Mouse (Mus musculus): ENCODE measurements around the gene B4galt4. TPM values are rescaled to one million over a fixed set of nuclear protein-coding genes. Genes with fewer than 3 reads are reported as not detected.

Gene B4galt4
- polyA plus RNA-seq, 1 experiment from 2014 or later, result 4.7 TPM

GRCm38 (mm10) chr16:38760239-38760638 lies 18.2 kb downstream of the B4galt4 start:
- H3K9ac ChIP-seq, result no peak overlapping the region
- no peak overlapping the region for H3K27ac ChIP-seq
- H3K4me3 ChIP-seq, result no peak overlapping the region
- no peaks in the 10 kb centered on the region for H3K9me3 ChIP-seq (replicated peaks)
- no peak overlapping the region for H3K4me2 ChIP-seq
- no peak for ATAC-seq
- H3K36me3 ChIP-seq, result 0 out of 2 replicates have a peak, but pooled peaks cover 2% of the 10 kb centered on the region
- peaks cover 28% of the 10 kb centered on the region for H3K4me1 ChIP-seq
- peaks cover 52% of the 10 kb centered on the region for H3K27me3 ChIP-seq (replicated peaks)
- 72% methylated on average over 5 of the region's 5 CpGs for WGBS (ENCODE audit: insufficient replicate concordance)

- H3K27me3 ChIP-seq (replicated peaks), result peaks cover 52% of the 10 kb centered on the region
- H3K4me1 ChIP-seq, result peaks cover 23% of the 10 kb centered on the region
- 0 out of 2 replicates have a peak, but pooled peaks cover 2% of the 10 kb centered on the region for H3K36me3 ChIP-seq
- H3K4me3 ChIP-seq, result no peak overlapping the region
- no peaks in the 10 kb centered on the region for H3K9me3 ChIP-seq (replicated peaks)
- H3K4me2 ChIP-seq, result no peak overlapping the region
- WGBS (ENCODE audit: insufficient replicate concordance), result 40% methylated on average over 6 of the region's 6 CpGs
- no peak overlapping the region for H3K9ac ChIP-seq
- H3K27ac ChIP-seq, result no peak overlapping the region
- ATAC-seq, result no peak
Measured at GRCm38 (mm10) chr16:38760834-38761375, 18.8 kb downstream of the B4galt4 start.

DNA sequence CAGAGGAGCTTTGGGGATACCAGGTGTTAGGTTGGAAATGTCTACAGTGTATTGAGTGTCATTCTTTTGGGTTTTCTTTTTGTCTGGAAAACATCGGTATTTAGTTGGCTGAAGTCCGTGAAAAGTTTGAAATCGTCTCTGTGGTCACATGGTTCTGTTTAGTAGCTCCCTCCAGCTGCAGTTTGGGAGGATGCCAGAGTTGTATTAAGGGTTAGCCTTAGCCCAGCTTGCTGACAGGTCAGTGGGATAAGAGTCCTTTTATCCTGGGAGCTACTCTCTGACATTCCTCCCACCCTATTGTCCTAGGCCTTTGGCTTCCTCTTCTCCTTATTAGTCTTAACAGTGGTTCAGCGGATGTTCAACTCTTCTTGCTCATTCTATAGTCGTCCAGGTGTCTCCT lies 19.9 kb downstream of the B4galt4 start:
- no peak overlapping the region for H3K4me2 ChIP-seq
- no peak for ATAC-seq
- no peak overlapping the region for H3K4me3 ChIP-seq
- no peak overlapping the region for H3K27ac ChIP-seq
- H3K36me3 ChIP-seq, result 0 out of 2 replicates have a peak, but pooled peaks cover 2% of the 10 kb centered on the region
- H3K4me1 ChIP-seq, result peaks cover 14% of the 10 kb centered on the region
- peaks cover 49% of the 10 kb centered on the region for H3K27me3 ChIP-seq (replicated peaks)
- no peak overlapping the region for H3K9ac ChIP-seq
- 75% methylated on average over 5 of the region's 5 CpGs for WGBS (ENCODE audit: insufficient replicate concordance)
- no peaks in the 10 kb centered on the region for H3K9me3 ChIP-seq (replicated peaks)

- H3K9ac ChIP-seq, result no peak overlapping the region
- peaks cover 11% of the 10 kb centered on the region; the same call in 1 of the 2 replicates for H3K4me1 ChIP-seq
- H3K27me3 ChIP-seq (replicated peaks), result peaks cover 47% of the 10 kb centered on the region
- 0 out of 2 replicates have a peak, but pooled peaks cover 2% of the 10 kb centered on the region for H3K36me3 ChIP-seq
- H3K4me3 ChIP-seq, result no peak overlapping the region
- ATAC-seq, result no peak
- H3K27ac ChIP-seq, result no peak overlapping the region
- no peaks in the 10 kb centered on the region for H3K9me3 ChIP-seq (replicated peaks)
- 74% methylated on average over 8 of the region's 8 CpGs for WGBS (ENCODE audit: insufficient replicate concordance)
- no peak overlapping the region for H3K4me2 ChIP-seq
Measured at GRCm38 (mm10) chr16:38762401-38762800, 20.3 kb downstream of the B4galt4 start.

- no peaks in the 10 kb centered on the region for H3K9me3 ChIP-seq (replicated peaks)
Measured at GRCm38 (mm10) chr16:38763508-38763907, 21.4 kb downstream of the B4galt4 start.

DNA sequence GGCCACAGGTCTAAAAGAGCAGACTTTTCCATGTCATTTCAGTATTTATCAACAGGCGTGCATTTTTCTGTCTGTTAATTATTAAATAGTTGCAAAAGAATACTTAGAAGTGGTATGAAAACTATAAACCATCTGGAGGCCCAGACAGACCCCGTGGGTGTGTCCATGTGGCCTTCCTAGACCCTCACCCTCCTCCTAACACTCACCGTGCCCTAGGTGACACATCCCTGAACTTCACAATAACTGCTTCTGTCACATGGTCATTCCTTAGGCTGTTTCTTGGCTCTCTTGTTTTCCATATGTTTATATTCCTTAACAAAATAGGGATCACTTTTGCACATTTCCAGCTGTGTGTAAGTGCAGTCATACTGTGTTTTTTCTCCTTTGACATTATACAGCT lies 24.6 kb downstream of the B4galt4 start:
- Histone ChIP-seq H3K4me1 (no peaks in the 10 kb centered on the region), H3K36me3 (peaks cover 4% of the 10 kb centered on the region; the same call in 1 of the 2 replicates), H3K9me3 (replicated peaks) (no peaks in the 10 kb centered on the region), H3K4me2 (no peak overlapping the region), H3K27ac (no peak overlapping the region), H3K4me3 (no peak overlapping the region), H3K9ac (no peak overlapping the region), H3K27me3 (replicated peaks) (peaks cover 26% of the 10 kb centered on the region)
- no peak for ATAC-seq
- 51% methylated on average over 3 of the region's 3 CpGs for WGBS (ENCODE audit: insufficient replicate concordance)

More at GRCm38 (mm10) chr16:38763508-38763907, 21.4 kb downstream of the B4galt4 start:
- Histone ChIP-seq H3K4me2 (no peak overlapping the region), H3K27ac (no peak overlapping the region), H3K4me1 (peaks cover 5% of the 10 kb centered on the region; the same call in 1 of the 2 replicates), H3K36me3 (peaks cover 6% of the 10 kb centered on the region; the same call in 1 of the 2 replicates), H3K4me3 (no peak overlapping the region), H3K27me3 (replicated peaks) (peaks cover 36% of the 10 kb centered on the region), H3K9ac (no peak overlapping the region)
- ATAC-seq, result no peak
- 32% methylated on average over 4 of the region's 4 CpGs for WGBS (ENCODE audit: insufficient replicate concordance)

GRCm38 (mm10) chr16:38767761-38768160 lies 25.7 kb downstream of the B4galt4 start:
- Histone ChIP-seq H3K4me2 (no peak overlapping the region), H3K9me3 (replicated peaks) (no peaks in the 10 kb centered on the region), H3K9ac (no peak overlapping the region), H3K4me3 (no peak overlapping the region), H3K27ac (no peak overlapping the region), H3K4me1 (no peaks in the 10 kb centered on the region), H3K27me3 (replicated peaks) (peaks cover 32% of the 10 kb centered on the region), H3K36me3 (peaks cover 4% of the 10 kb centered on the region; the same call in 1 of the 2 replicates)
- no peak for ATAC-seq
- WGBS (ENCODE audit: insufficient replicate concordance), result 75% methylated on average over 8 of the region's 8 CpGs

- Histone ChIP-seq H3K36me3 (peaks cover 4% of the 10 kb centered on the region; the same call in 1 of the 2 replicates), H3K9ac (no peak overlapping the region), H3K9me3 (replicated peaks) (no peaks in the 10 kb centered on the region), H3K4me3 (no peak overlapping the region), H3K27ac (no peak overlapping the region), H3K4me2 (no peak overlapping the region), H3K27me3 (replicated peaks) (peaks cover 31% of the 10 kb centered on the region), H3K4me1 (no peaks in the 10 kb centered on the region)
- no peak for ATAC-seq
- 82% methylated on average over 8 of the region's 8 CpGs for WGBS (ENCODE audit: insufficient replicate concordance)
Measured at GRCm38 (mm10) chr16:38768386-38768785, 26.3 kb downstream of the B4galt4 start.

GRCm38 (mm10) chr16:38769529-38769928 lies 27.5 kb downstream of the B4galt4 start:
- no peak for ATAC-seq
- Histone ChIP-seq H3K27ac (no peak overlapping the region), H3K36me3 (peaks cover 4% of the 10 kb centered on the region; the same call in 1 of the 2 replicates), H3K9me3 (replicated peaks) (no peaks in the 10 kb centered on the region), H3K4me1 (no peaks in the 10 kb centered on the region), H3K4me2 (no peak overlapping the region), H3K27me3 (replicated peaks) (peaks cover 31% of the 10 kb centered on the region), H3K9ac (no peak overlapping the region), H3K4me3 (no peak overlapping the region)
- WGBS (ENCODE audit: insufficient replicate concordance), result 59% methylated on average over 9 of the region's 9 CpGs

DNA sequence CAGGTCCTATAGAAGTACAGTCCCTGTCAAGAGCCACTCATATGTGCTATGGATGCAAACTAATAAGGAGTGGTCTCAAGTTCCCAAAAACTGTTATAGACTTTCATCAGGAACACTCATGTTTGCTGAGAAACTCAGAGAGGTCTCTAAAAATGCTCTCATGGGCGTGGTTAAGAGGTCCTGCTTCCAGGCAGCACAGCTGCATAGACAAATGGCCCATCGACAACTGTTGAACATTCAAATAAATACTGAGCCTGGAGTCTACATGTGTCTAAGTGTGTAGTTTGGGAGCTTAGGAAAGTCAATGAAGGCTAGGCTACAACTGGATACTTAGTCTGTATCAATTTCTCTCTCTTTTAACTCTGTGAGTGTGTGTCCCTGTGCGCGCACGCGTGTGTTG lies 29.1 kb downstream of the B4galt4 start:
- peaks cover 4% of the 10 kb centered on the region; the same call in 1 of the 2 replicates for H3K36me3 ChIP-seq
- no peak overlapping the region for H3K9ac ChIP-seq
- ATAC-seq, result no peak
- H3K4me1 ChIP-seq, result no peaks in the 10 kb centered on the region
- WGBS (ENCODE audit: insufficient replicate concordance), result 85% methylated on average over 6 of the region's 6 CpGs
- no peak overlapping the region for H3K4me2 ChIP-seq
- H3K27me3 ChIP-seq (replicated peaks), result peaks cover 33% of the 10 kb centered on the region
- H3K27ac ChIP-seq, result no peak overlapping the region
- H3K4me3 ChIP-seq, result no peak overlapping the region
- H3K9me3 ChIP-seq (replicated peaks), result no peaks in the 10 kb centered on the region

GRCm38 (mm10) chr16:38772906-38773496 lies 30.9 kb downstream of the B4galt4 start:
- no peaks in the 10 kb centered on the region for H3K9me3 ChIP-seq (replicated peaks)
- no peak for ATAC-seq

DNA sequence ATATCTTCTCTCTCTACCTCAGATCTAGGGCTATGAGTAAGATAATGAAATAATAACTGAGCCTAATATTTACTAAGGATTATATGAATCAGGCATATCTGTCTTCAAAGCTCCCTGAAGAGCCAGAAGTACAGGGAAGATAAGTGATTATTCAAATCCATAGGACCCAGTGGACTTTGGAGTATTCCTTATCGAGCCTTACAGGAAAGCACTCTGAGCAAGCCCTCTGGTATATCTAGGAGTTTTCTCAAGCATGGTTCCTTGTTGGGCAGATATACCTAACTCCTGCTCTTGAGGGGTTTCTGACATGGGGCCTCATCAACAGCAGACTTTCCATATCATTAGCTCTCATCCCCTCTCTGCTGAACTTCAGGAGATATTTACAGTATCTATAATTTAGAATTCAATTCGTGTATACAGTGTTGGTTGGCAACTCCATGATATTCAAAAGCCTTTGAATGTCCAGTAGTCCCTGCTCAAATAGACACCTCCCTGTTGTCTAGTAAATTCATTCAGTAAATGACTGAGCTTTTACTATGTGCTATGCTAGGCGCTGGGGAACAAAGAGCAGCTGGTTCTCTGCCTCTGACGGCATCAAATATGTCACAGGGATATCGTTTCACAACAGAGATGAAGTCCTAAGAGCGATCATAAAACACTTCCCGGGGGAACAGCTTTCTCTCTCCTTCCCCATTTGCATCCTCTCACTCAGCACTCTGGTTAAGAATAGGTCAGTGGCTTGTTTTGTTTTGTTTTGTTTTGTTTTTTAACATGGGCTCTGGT lies 33.1 kb downstream of the B4galt4 start:
- Histone ChIP-seq H3K4me1 (no peaks in the 10 kb centered on the region), H3K9me3 (replicated peaks) (no peaks in the 10 kb centered on the region), H3K4me3 (no peak overlapping the region), H3K9ac (no peak overlapping the region), H3K4me2 (no peak overlapping the region), H3K27ac (no peak overlapping the region), H3K36me3 (no peaks in the 10 kb centered on the region), H3K27me3 (replicated peaks) (peaks cover 36% of the 10 kb centered on the region)
- ATAC-seq, result no peak
- whole genome bisulfite sequencing (ENCODE audit: insufficient replicate concordance), result 59% methylated on average over 7 of the region's 7 CpGs

More at GRCm38 (mm10) chr16:38772906-38773496, 30.9 kb downstream of the B4galt4 start:
- Histone ChIP-seq H3K9ac (no peak overlapping the region), H3K27ac (no peak overlapping the region), H3K4me1 (no peaks in the 10 kb centered on the region), H3K4me2 (no peak overlapping the region), H3K27me3 (replicated peaks) (peaks cover 33% of the 10 kb centered on the region), H3K36me3 (peaks cover 4% of the 10 kb centered on the region; the same call in 1 of the 2 replicates), H3K4me3 (no peak overlapping the region)
- 67% methylated on average over 12 of the region's 12 CpGs for WGBS (ENCODE audit: insufficient replicate concordance)

Measured in liver, embryonic 12.5 days (tissue).